Comparison of ENCODE assay signal across 8 mouse cellular contexts in the genomic region with DNA sequence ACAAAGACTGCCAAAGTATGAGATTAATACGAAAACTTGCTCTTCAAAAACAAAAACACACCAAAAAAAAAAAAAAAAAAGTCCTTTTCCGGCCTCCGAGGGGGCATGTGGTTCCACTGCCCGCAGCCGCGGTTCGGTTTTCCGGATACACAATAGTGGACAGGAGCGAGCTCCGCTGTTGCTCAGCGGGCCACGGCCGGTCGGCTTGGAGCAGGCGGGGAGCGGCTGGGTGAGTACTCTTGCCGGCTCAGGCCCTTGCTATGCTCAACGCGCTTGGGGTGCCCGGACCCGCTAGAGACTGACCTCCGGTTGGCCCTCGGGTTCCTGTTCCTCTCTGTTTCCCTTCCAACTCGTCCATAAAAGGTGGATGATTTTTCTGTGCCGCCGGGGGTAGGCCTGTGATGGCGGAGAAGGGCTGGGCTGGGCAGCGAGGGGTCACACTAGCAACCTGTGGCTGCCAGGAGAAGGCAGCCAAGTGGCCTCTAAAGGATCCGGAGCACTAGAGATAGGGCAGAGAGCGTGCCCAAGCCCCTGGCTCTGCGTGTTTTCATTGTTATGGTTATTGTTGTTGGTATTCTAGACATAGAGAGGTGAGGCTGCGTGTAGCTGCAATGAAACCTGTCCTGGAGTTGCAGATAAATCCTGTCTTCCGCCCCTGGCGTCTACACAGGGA. TPM values are rescaled to one million over a fixed set of nuclear protein-coding genes. Genes with fewer than 3 reads are reported as not detected.
DNase-seq lines count a peak whose midpoint lies in the region; ATAC-seq lines count a peak whose summit lies in the region.
"Had no signal": no experiment of that assay in that cellular context is flagged by ENCODE, and none has a peak within 500 bp of the region (broad histone marks: within the 10 kb centered on the region; RNA-seq: fewer than 3 reads in every experiment).

No protein-coding gene starts in this region.

- DNase-seq in adrenal gland, postnatal 14 days: peak; percentile 78
- peak; percentile 83 for DNase-seq in kidney, postnatal 10 days
- no peak for DNase-seq in adipocyte (ENCODE audit: low spot score)
- no peak for DNase-seq in right cerebral cortex, postnatal 25 days
- DNase-seq in layer of hippocampus, adult 8-10 months (ENCODE audit: low spot score in 2 of 2): no peak

- H3K4me3 ChIP-seq in heart, embryonic 15.5 days: peak overlapping the region; percentile 41

- peaks cover 20% of the 10 kb centered on the region for H3K4me1 ChIP-seq in heart, embryonic 15.5 days (replicated peaks)

- 6% methylated on average over 34 of the region's 34 CpGs for WGBS in heart, embryonic 15.5 days

- H3K36me3 ChIP-seq in heart, embryonic 15.5 days: no peaks in the 10 kb centered on the region

- peaks cover 99% of the 10 kb centered on the region for H3K27me3 ChIP-seq in heart, embryonic 15.5 days

- H3K4me2 ChIP-seq in heart, embryonic 15.5 days: peak overlapping the region; percentile 48

- no peaks in the 10 kb centered on the region for H3K9me3 ChIP-seq in heart, embryonic 15.5 days (replicated peaks)

- peak overlapping the region; percentile 29; the same call in 1 of the 2 replicates for H3K9ac ChIP-seq in heart, embryonic 15.5 days

- H3K27ac ChIP-seq in heart, embryonic 15.5 days: peak overlapping the region; percentile 53; the same call in 1 of the 2 replicates

- no peak for ATAC-seq in heart, embryonic 15.5 days (replicated peaks; ENCODE audit: insufficient number of reproducible peaks, insufficient read depth, low FRiP score, low read depth)
- peak; percentile 26 for ATAC-seq in megakaryocyte, adult 5-6 weeks (ENCODE audit: poor library complexity, severe bottlenecking)

RNA-seq across cellular contexts. Expression of a gene that starts 3.3 kb away (rescaled TPM):
- total RNA-seq in adrenal gland, postnatal 14 days (2021): 14.0 and 15.7 TPM in 2 replicates
- polyA plus RNA-seq in heart, embryonic 15.5 days (2015; fragmentation: Nextera tagmentation; extraction: Ambion mirVana): 0.31 and 0.70 TPM in 2 replicates
- 2.9 and 3.4 TPM in 2 replicates for total RNA-seq in megakaryocyte, adult 5-6 weeks (2015)
- 3.7 and 4.0 TPM in 2 replicates for total RNA-seq in megakaryocyte, adult 5-6 weeks (2017)
- under 1 TPM in 1 of 4 experiments, not detected in 3; 0.13 TPM for total RNA-seq in layer of hippocampus, adult 8-10 months (2022)

RNA-seq across cellular contexts. Expression of a gene that starts 8.3 kb away (rescaled TPM):
- 17.1 and 26.0 TPM in 2 replicates for total RNA-seq in adrenal gland, postnatal 14 days (2021)
- polyA plus RNA-seq in heart, embryonic 15.5 days (2015; fragmentation: Nextera tagmentation; extraction: Ambion mirVana): 0.71 and 0.98 TPM in 2 replicates
- 0.75 and 1.4 TPM in 2 replicates for total RNA-seq in megakaryocyte, adult 5-6 weeks (2015)
- total RNA-seq in megakaryocyte, adult 5-6 weeks (2017): 0.12 and 0.44 TPM in 2 replicates
- total RNA-seq in layer of hippocampus, adult 8-10 months (2022): not detected

RNA-seq across cellular contexts. Expression of a gene that starts 11.7 kb away (rescaled TPM):
- 17.1 and 18.7 TPM in 2 replicates for total RNA-seq in adrenal gland, postnatal 14 days (2021)
- polyA plus RNA-seq in heart, embryonic 15.5 days (2015; fragmentation: Nextera tagmentation; extraction: Ambion mirVana): 1.4 and 3.3 TPM in 2 replicates
- total RNA-seq in megakaryocyte, adult 5-6 weeks (2015): not detected in 2 replicates
- total RNA-seq in megakaryocyte, adult 5-6 weeks (2017): not detected in 2 replicates
- total RNA-seq in layer of hippocampus, adult 8-10 months (2022): not detected

RNA-seq across cellular contexts. Expression of a gene that starts 22.5 kb away (rescaled TPM):
- total RNA-seq in adrenal gland, postnatal 14 days (2021): 35.7 and 39.8 TPM in 2 replicates
- polyA plus RNA-seq in heart, embryonic 15.5 days (2015; fragmentation: Nextera tagmentation; extraction: Ambion mirVana): 0.49 and 1.2 TPM in 2 replicates
- total RNA-seq in megakaryocyte, adult 5-6 weeks (2015): not detected in 2 replicates
- total RNA-seq in megakaryocyte, adult 5-6 weeks (2017): not detected in 2 replicates
- total RNA-seq in layer of hippocampus, adult 8-10 months (2022): not detected
- total RNA-seq: heart, postnatal 10 days had no signal

RNA-seq across cellular contexts. Expression of a gene that starts 28.4 kb away (rescaled TPM):
- 34.3 and 37.8 TPM in 2 replicates for total RNA-seq in adrenal gland, postnatal 14 days (2021)
- polyA plus RNA-seq in heart, embryonic 15.5 days (2015; fragmentation: Nextera tagmentation; extraction: Ambion mirVana): 0.25 and 0.32 TPM in 2 replicates
- 0.11 TPM in 1 of 2 replicates, not detected in the other for total RNA-seq in megakaryocyte, adult 5-6 weeks (2015)
- total RNA-seq in megakaryocyte, adult 5-6 weeks (2017): not detected in 2 replicates
- not detected for total RNA-seq in layer of hippocampus, adult 8-10 months (2022)
- total RNA-seq: heart, postnatal 10 days had no signal

Comparison
In these comparisons a context has a peak if more than half of its experiments do, and no peak if none do; other contexts are left out.
1. DNase-seq: peak in adrenal gland, postnatal 14 days (single experiment) and kidney, postnatal 10 days (single experiment); none in adipocyte (single experiment), right cerebral cortex, postnatal 25 days (single experiment) and layer of hippocampus, adult 8-10 months (0 of 2).
2. RNA of a gene that starts 11.7 kb away (total RNA-seq): 17.1 to 18.7 TPM in adrenal gland, postnatal 14 days; not detected in megakaryocyte, adult 5-6 weeks and not detected in layer of hippocampus, adult 8-10 months; every median in the first group is over 10 times any median in the second.